Mouse (Mus musculus) heart, embryonic 13.5 days (tissue): Measurements from ENCODE around the gene Vhl. TPM values are rescaled to one million over a fixed set of nuclear protein-coding genes. Genes with fewer than 3 reads are reported as not detected.

Experiments
- ATAC-seq: fragments of 200-750 bp; cut with Nextera tagmentation; 2 replicates; pipeline ENCODE4 v1.8.0; 2017; ENCODE audit warnings: moderate TSS enrichment; ENCODE audit not compliant: insufficient number of reproducible peaks, low FRiP score, low TSS enrichment; ENCODE audit errors: extremely low read depth
- H3K27ac ChIP-seq: fragments of 300-500 bp; sonication (generic); replicated peaks from 2 replicates; pipeline ENCODE4 v1.5.1; 2015; ENCODE audit warnings: moderate library complexity, mild to moderate bottlenecking, inconsistent platforms
- H3K27me3 ChIP-seq: fragments of 300-500 bp; sonication (generic); replicated peaks from 2 replicates; pipeline ENCODE4 v1.6.1; 2015; ENCODE audit warnings: mild to moderate bottlenecking, inconsistent platforms
- H3K36me3 ChIP-seq: fragments of 300-500 bp; sonication (generic); 2 replicates; pipeline ENCODE4 v1.6.1; 2015; ENCODE audit warnings: mild to moderate bottlenecking, inconsistent platforms
- H3K4me1 ChIP-seq: fragments of 300-500 bp; sonication (generic); 2 replicates; pipeline ENCODE4 v1.6.1; 2015; ENCODE audit warnings: inconsistent platforms
- H3K4me2 ChIP-seq: fragments of 300-500 bp; sonication (generic); 2 replicates; pipeline ENCODE4 v1.6.1; 2015; ENCODE audit warnings: inconsistent platforms, mild to moderate bottlenecking, moderate library complexity
- H3K4me3 ChIP-seq: fragments of 300-500 bp; sonication (generic); 2 replicates; pipeline ENCODE4 v1.5.1; 2015; ENCODE audit warnings: moderate library complexity, mild to moderate bottlenecking, inconsistent platforms
- H3K9ac ChIP-seq: fragments of 300-500 bp; sonication (generic); 2 replicates; pipeline ENCODE4 v1.6.1; 2015; ENCODE audit warnings: inconsistent platforms, mild to moderate bottlenecking, moderate library complexity
- H3K9me3 ChIP-seq: fragments of 300-500 bp; sonication (generic); 2 replicates; pipeline ENCODE4 v1.6.1; 2016; ENCODE audit warnings: inconsistent platforms
- WGBS: fragments of 180-500 bp; shearing (Covaris S2); methylation state at CpG from one replicate; pipeline ENCODE4 v1.1.7; 2015; ENCODE audit warnings: mixed read lengths; 5-methylcytosine and 5-hydroxymethylcytosine counted together
- polyA plus RNA-seq: library from polyadenylated mRNA; unstranded; fragments of >200 nt; fragmentation: Nextera tagmentation; extraction: Ambion mirVana; gene quantifications from 2 replicates; pipeline ENCODE4 v1.2.1, GENCODE M21; 2015

Vhl gene
- polyA plus RNA-seq, 1 experiment from 2014 or later, result 24.2 TPM

DNA sequence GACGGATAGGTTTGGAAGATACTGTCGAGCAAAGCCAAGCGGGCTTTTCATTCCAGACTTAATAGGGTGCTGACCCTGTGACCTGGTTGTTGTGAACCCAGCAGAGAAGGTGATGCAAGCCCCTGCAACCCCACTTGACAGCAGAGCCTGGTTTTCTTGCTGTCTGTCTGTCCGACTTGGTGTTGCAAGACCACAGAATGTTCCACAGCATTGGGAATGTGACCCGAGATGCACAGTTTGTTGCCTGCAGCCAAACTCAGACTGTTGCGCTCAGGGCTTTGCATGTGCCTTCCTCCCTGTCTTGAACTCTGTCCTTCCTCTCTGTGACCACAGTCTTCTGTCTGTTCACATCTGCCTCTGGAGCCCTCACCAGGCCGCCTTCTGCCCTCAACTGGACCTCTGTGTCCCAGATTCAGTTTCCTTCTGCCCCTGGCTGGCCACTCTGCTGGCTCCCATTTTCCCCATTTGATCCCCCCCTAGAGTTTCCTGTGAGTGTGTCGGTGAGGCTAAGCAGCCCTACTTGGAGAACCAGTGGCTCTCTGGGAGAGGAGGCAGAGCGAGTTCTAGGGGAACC lies 56.3 kb downstream of the Vhl start:
- H3K27ac ChIP-seq, result no peak overlapping the region
- no peak overlapping the region for H3K4me3 ChIP-seq
- WGBS, result 77% methylated on average over 9 of the region's 9 CpGs
- no peak overlapping the region for H3K9ac ChIP-seq
- H3K9me3 ChIP-seq, result no peaks in the 10 kb centered on the region
- peaks cover 15% of the 10 kb centered on the region; the same call in 1 of the 2 replicates for H3K36me3 ChIP-seq
- peaks cover 3% of the 10 kb centered on the region; the same call in 1 of the 2 replicates for H3K4me1 ChIP-seq
- H3K27me3 ChIP-seq, result no peaks in the 10 kb centered on the region
- no peak for ATAC-seq
- no peak overlapping the region for H3K4me2 ChIP-seq

Other genes starting within 250 kb of the Vhl start
- 39.6 and 41.5 TPM in 2 replicates for gene Tada3, start 246.1 kb upstream of the Vhl start, polyA plus RNA-seq
- gene Arpc4, start 245.8 kb upstream of the Vhl start, polyA plus RNA-seq, result 264 and 283 TPM in 2 replicates
- gene Ttll3, start 234.7 kb upstream of the Vhl start, polyA plus RNA-seq, result 1.7 and 2.0 TPM in 2 replicates
- 13.6 and 17.9 TPM in 2 replicates for gene Rpusd3, start 204.6 kb upstream of the Vhl start, polyA plus RNA-seq
- not detected in 2 replicates for gene Cidec, start 188.2 kb upstream of the Vhl start, polyA plus RNA-seq
- 59.5 and 67.6 TPM in 2 replicates for gene Jagn1, start 181.4 kb upstream of the Vhl start, polyA plus RNA-seq
- 1.1 and 1.2 TPM in 2 replicates for gene Il17re, start 165.5 kb upstream of the Vhl start, polyA plus RNA-seq
- gene Il17rc, start 152.5 kb upstream of the Vhl start, polyA plus RNA-seq, result 4.4 and 6.7 TPM in 2 replicates
- 37.6 and 46.9 TPM in 2 replicates for gene Creld1, start 140.7 kb upstream of the Vhl start, polyA plus RNA-seq
- gene Prrt3, start 122.0 kb upstream of the Vhl start, polyA plus RNA-seq, result 0.20 and 0.36 TPM in 2 replicates
- gene Emc3, start 92.3 kb upstream of the Vhl start, polyA plus RNA-seq, result 76.5 and 86.7 TPM in 2 replicates
- 7.7 and 8.0 TPM in 2 replicates for gene Fancd2, start 92.3 kb upstream of the Vhl start, polyA plus RNA-seq
- gene Fancd2os, start 23.2 kb upstream of the Vhl start, polyA plus RNA-seq, result 0.13 TPM in 1 of 2 replicates, not detected in the other
- gene Brk1, start 19.2 kb upstream of the Vhl start, polyA plus RNA-seq, result 162 and 177 TPM in 2 replicates
- gene Irak2, start 14.5 kb downstream of the Vhl start, polyA plus RNA-seq, result 5.2 and 6.2 TPM in 2 replicates
- gene Tatdn2, start 73.1 kb downstream of the Vhl start, polyA plus RNA-seq, result 0.52 and 0.65 TPM in 2 replicates
- not detected in 2 replicates for gene Ghrl, start 95.9 kb downstream of the Vhl start, polyA plus RNA-seq
- 200 and 215 TPM in 2 replicates for gene Sec13, start 116.8 kb downstream of the Vhl start, polyA plus RNA-seq